Mouse (Mus musculus): ENCODE measurements around the gene Sfxn5. TPM values are rescaled to one million over a fixed set of nuclear protein-coding genes. Genes with fewer than 3 reads are reported as not detected.

Sfxn5 gene
- total RNA-seq, 2 experiments from 2014 or later = 6.5 to 8.4 TPM

DNA sequence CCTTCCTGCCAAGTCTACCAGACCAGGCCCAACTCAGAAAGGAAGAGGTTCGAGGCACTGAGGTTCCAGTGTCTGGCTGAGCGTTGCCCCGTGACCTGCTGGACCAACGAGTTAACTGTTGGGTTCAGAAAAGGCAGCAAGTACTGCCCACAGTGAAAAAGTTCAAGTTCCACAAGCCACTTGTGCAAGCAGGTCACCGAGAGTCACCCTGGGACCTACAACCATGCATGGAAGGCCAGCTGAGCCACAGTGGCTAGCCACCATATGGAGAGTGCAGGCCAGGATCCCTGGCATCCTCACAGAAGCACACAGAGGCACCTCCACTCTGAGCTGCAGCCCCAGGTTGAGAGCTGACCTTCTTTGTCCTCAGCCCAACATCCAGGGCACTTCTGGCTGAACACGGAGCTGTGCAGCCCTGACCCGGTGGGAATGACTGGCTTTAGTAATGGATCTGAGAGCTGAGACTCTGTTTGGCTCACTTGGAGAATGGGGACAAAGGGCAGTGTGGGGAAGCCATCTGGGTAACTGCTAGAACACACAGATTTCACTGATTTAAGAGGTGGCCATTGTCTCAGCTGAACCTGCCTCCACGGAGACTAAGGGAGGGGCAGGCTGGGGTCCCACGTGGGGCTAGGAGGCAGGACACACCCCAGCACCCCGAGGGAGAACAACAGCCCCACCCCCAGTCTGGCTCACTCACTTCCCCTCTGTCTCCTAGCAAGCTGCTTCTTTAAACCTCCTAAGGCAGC, 39.8 kb downstream of the Sfxn5 start:
- peak; percentile 84 for ATAC-seq (ENCODE audit: poor library complexity, severe bottlenecking)

- peak; percentile 58 for ATAC-seq (ENCODE audit: poor library complexity, severe bottlenecking)
Measured at GRCm38 (mm10) chr6:85290869-85291824, 42.1 kb downstream of the Sfxn5 start.

- ATAC-seq (ENCODE audit: poor library complexity, severe bottlenecking) = no peak
Measured at GRCm38 (mm10) chr6:85288193-85288857, 44.9 kb downstream of the Sfxn5 start.

DNA sequence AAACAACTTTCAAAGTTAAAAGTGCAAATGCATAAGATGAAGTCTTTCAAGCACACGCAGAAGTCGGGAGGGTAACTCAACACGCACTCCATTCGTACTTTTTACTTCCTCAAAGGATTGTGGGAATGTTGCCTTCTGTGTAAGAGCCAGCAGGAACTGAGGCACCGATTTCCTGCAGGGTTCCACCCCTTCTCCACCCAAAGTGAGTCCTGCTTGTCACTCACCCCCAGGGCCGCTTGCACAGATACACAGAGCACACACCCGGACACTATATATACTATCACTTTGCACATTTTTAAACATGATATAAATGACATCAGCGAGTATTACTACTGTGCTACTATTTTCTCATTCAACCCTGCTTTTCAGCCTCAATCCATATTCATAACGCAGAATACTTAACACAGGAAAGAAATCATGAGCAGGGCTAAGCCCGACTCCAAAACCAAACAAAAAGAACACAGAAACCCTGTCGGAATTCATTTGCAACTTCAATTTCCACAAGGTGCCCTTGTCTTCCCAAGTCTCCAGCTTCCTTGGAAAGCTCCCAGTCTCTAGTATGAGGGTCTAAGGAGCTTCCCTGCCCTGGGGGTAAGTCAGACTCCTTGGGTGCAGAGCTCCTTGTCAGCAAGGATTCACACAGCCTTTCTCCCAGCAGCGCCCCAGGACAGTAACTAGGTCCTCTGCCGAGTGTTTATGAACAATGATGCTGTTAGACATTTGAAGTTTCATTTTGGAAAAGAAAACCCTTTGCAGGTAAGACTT, 46.8 kb downstream of the Sfxn5 start:
- no peak for ATAC-seq (ENCODE audit: poor library complexity, severe bottlenecking)

GRCm38 (mm10) chr6:85280871-85281270, 52.4 kb downstream of the Sfxn5 start:
- ATAC-seq (ENCODE audit: poor library complexity, severe bottlenecking) = no peak

DNA sequence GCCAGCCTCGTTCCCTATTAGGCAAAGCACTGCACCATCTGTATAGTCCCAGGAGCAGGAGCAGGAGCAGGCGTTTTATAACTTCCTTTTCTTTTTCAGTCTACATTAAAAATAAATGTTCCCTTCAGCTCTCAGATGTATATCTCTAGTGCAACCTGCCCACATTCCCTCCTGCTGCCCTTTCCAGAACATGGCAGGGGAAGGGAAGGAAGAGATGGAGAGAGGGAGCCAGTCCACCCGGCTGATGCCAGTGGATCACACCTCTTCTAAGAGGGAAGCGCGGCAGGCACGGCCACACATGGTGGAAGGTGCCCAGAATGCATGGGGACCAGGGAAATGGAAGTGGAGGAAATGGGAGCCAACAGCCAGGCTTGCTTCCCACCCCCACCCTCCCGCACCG, 56.7 kb downstream of the Sfxn5 start:
- ATAC-seq (ENCODE audit: poor library complexity, severe bottlenecking) = no peak

GRCm38 (mm10) chr6:85272436-85272835, 60.8 kb downstream of the Sfxn5 start:
- no peak for ATAC-seq (ENCODE audit: poor library complexity, severe bottlenecking)

GRCm38 (mm10) chr6:85266060-85266459, 67.2 kb downstream of the Sfxn5 start:
- no peak for ATAC-seq (ENCODE audit: poor library complexity, severe bottlenecking)

- no peak for ATAC-seq (ENCODE audit: poor library complexity, severe bottlenecking)
Measured at GRCm38 (mm10) chr6:85264982-85265518, 68.2 kb downstream of the Sfxn5 start.

DNA sequence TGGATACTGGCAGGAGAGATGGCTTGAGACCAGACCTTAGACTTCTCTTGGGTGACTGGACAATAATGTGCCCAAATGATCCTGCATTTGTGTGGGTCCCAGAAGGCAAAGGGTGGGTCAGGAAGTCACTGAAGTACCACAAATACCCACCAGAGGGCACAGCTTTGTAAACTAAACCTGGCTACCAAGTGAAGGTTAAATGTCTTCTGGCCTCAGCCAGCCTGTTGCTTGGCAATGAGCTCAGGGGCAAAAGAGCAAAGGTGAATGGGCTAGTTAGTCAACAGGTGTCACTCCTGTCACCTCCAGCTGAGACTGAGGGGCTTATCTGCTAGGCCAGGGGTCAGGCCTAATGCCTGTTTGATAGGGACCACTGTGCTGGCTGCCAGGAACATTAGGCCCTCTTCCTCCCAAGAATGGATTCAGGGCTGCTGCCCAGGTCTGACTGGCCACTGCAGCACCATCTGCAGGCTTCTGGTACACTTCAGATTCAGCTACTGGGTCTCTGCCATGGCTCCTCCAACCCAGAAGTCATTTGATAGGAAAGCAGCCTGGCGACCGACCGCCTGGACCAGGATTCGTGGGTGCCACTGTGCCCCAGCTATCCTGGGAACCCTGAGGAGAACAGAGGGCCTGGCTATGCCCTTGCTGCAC, 70.2 kb downstream of the Sfxn5 start:
- ATAC-seq (ENCODE audit: poor library complexity, severe bottlenecking) = peak; percentile 64

GRCm38 (mm10) chr6:85259094-85259630, 74.1 kb downstream of the Sfxn5 start:
- no peak for ATAC-seq (ENCODE audit: poor library complexity, severe bottlenecking)

DNA sequence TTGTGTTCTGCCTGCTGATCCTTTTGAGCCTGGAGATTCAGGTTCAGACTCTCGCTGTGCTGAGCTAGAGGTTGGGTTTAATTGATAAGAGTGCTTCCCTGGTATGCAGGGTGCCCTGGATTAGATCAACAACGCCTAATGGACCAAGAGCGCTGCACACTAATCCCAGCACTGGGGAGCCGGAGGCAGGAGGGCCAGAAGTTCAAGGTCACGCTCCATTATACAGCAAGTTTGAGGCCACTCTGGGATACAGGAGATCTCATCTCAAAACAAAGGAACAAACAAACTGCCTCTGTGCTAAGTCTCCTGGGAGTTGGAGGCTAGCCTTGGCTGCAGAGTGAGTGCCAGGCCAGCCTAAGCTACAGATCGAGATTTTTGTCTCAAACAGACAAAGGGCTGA, 77.6 kb downstream of the Sfxn5 start:
- ATAC-seq (ENCODE audit: poor library complexity, severe bottlenecking) = no peak

DNA sequence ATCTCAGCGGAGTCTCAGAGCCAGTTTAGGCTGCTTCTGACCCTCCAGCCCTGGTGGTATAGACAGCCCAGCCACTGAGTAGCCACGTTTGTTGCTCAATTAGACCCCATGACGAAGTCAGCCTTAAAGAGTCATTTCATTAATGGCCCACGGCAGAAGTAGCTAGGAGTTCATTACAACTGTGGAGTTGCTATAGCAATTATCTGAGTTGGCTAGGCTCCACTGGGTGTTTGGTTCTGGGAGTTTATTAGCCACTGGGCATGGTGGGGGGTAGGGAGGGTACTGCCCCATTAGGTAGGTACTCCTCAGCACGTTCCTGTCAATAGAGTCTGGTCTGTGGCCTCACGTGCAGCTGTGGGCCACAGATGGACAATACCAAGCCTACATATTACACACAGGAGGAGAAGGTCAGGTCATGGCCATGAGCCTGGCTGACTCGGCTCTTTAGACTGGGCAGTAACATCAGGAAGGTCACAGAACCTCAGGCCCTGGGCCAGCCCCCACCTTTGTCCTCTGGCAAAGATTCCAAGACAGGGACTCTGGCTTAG, 79.2 kb downstream of the Sfxn5 start:
- ATAC-seq (ENCODE audit: poor library complexity, severe bottlenecking) = no peak

- ATAC-seq (ENCODE audit: poor library complexity, severe bottlenecking) = 0 out of 2 replicates have a peak, but pooled peaks have one; percentile 40
Measured at GRCm38 (mm10) chr6:85253275-85253674, 79.9 kb downstream of the Sfxn5 start.

GRCm38 (mm10) chr6:85252251-85253058, 80.8 kb downstream of the Sfxn5 start:
- no peak for ATAC-seq (ENCODE audit: poor library complexity, severe bottlenecking)

DNA sequence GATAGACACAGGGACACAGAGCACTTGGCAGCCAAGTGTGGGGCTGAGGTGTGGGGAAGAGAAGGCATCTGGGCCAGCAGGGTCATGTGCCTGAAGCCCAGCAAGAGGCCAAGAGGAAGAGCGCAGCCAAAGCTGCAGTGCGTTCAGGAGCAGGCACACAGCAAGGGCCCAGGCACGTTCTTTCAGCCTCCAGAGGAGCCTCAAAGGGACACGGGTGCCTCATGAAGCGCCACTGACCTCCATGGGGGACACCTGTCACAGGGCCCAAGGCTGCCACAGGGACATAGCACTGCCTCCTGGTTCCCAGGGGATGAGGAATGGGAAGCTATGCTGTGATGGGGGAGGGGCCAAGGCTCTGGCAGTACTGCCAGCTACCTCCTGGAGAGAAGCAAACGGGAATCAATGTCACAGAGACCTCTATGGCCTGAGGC, 82.4 kb downstream of the Sfxn5 start:
- no peak for ATAC-seq (ENCODE audit: poor library complexity, severe bottlenecking)

- no peak for ATAC-seq (ENCODE audit: poor library complexity, severe bottlenecking)
Measured at GRCm38 (mm10) chr6:85249821-85250220, 83.4 kb downstream of the Sfxn5 start.

- peak; percentile 78 for ATAC-seq (ENCODE audit: poor library complexity, severe bottlenecking)
Measured at GRCm38 (mm10) chr6:85239044-85239489, 94.2 kb downstream of the Sfxn5 start.

Data from megakaryocyte, adult 5-6 weeks (primary cell).